Mouse (Mus musculus) testis, postnatal 10 days (tissue): Measurements from ENCODE around the gene Rasal2.

ENCODE experiments used
- DNase-seq: peaks from one replicate; pipeline ENCODE4 v3.0.0; 2021; ENCODE audit warnings: low spot score

The Rasal2 gene

DNA sequence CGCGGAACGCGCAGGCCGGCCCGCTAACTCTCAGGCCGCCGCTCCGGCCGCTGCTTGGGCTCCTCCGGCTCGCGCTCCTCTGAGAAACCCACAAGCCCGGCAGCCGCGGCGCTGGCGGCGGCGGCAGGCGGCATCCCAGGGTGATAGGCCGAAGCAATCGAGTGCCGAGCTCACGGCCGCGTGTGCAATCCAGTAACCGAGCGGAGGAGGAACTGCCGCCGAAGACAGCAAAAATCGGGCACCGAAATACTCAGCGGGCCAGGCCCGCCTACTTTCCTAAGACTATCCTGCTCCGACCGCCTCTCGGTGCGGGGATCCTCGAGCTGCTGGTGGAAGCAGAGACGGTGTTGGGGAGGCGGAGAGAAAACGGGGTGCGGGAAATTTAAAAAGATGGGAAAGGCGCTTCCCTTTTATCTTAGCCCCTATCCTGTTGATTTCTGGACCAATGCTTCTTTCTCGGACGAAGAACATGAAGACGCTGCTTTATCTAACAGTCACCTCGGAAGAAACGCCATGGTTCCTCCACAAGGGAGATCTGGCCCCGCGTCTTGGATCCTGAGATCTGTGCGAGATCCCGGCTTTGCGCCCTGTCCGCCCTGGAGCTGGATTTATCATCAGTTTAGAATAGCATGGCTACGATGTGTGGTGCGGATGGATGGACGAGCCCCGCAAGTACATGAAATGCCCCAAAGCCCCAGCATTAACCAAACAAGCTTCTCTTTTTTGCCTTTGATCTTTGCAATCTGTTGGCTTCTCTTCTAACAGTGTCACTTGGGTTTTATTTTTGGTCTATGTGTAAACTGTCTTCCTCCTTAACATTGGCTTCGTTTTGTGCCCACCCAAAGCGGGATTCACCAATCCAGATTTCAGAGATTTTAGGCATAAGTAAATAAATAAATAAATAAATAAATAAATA is at the start of gene Rasal2:
Gene Rasal2 (minus strand): TSS at position 142 of the 916 bp plus-strand sequence.
- peak; percentile 98 for DNase-seq

DNA sequence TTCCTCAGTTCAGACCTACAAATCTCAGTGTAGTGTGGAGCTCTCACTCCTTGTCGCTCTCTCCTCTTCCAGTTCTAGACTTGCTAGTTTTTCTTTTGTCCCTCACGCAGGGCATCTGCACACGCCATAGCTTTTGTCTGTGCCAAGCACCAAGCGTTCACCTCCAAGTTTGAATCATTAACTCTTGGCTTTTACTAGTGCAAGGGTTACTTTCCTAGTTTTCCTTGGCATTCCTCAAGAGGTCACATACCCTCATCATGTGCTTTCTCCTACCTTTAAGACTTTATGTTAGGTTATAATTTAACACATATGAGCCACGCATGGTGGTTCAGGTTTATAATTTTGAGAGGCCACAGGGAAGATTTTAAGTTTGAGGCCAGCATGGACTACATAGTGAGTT is 48.9 kb upstream of the Rasal2 start:
- DNase-seq: no peak

GRCm38 (mm10) chr1:157459904-157460303 is 47.5 kb upstream of the Rasal2 start:
- no peak for DNase-seq

- DNase-seq: peak; percentile 91
Measured at GRCm38 (mm10) chr1:157458421-157459208, 46.2 kb upstream of the Rasal2 start, which contains the start of gene Cryzl2. Gene Cryzl2 (plus strand): TSS chr1:157458577.

- no peak for DNase-seq
Measured at GRCm38 (mm10) chr1:157457789-157458188, 45.4 kb upstream of the Rasal2 start.

DNA sequence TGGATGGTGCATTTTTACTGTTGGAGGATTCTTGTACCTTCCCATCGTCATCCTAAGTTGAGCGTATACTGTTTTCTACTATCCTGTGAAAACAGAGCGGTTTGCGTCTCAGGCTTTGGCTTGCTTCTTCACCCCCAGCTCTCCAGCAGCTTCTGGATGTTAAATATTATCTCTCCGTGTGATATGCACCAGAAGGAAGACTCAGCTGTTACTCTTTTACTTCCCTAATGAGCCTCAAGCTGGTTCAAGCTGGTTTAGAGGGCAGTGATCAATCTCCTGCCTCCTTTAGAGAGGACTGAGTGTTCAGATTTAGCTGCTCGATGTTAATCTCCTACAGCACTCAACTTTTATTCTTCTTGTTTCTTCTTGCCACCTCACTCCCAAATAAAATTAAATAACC is 42.5 kb upstream of the Rasal2 start:
- no peak for DNase-seq

GRCm38 (mm10) chr1:157452759-157453549 is 40.6 kb upstream of the Rasal2 start:
- DNase-seq: no peak

- no peak for DNase-seq
Measured at GRCm38 (mm10) chr1:157452284-157452683, 39.9 kb upstream of the Rasal2 start.

DNA sequence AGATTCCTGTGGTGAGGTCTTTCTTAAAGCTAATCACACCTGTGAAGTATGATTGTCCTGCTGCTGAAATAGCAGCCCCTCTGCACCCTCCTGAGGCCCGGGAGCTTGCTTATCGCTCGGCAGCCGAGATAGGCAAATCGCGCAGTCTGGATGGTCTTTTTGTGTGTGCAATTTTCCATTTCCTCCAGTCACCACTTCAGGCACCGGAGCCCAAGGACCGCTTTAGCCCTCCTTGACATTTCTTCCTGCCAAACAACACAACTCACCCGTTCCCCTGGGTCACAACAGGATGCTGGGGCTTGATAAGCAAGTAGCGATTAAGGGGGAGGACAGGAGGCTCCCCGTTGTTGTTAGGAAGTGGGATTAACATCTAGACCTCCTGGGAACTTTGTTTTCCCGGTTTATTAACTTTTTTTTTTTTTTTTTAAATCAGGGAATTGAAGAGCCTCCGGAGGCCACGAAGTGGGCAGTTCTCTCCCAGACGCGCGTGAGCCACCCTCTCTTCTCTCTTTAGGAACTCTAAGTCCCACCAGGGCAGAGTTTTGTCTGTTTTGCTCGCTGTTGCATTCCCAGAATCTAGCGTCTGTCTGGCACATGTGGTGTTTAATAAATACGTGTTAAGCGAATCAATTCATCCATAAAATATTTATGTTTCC is 37.7 kb upstream of the Rasal2 start:
- DNase-seq: no peak

GRCm38 (mm10) chr1:157449532-157449931 is 37.1 kb upstream of the Rasal2 start:
- DNase-seq: no peak

DNA sequence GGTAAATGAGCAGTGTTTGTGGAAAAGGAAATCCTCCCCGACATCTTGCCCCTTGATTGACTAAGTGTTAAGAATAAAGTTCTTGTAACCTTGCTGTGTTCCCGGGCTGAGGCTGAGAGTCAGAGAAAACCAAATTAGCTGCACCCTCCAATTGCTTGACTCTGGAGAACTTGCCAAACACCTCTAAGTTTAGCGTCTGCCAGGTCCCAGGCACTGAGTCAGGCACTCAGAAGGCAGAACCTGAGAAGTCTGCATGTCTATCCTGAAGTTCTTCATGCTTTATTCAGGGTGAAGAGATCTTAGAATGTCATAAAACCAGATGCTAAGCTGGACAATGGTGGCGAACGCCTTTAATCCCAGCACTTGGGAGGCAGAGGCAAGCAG is 36.4 kb upstream of the Rasal2 start:
- DNase-seq: no peak

- DNase-seq: no peak
Measured at GRCm38 (mm10) chr1:157448164-157448804, 35.9 kb upstream of the Rasal2 start.

DNA sequence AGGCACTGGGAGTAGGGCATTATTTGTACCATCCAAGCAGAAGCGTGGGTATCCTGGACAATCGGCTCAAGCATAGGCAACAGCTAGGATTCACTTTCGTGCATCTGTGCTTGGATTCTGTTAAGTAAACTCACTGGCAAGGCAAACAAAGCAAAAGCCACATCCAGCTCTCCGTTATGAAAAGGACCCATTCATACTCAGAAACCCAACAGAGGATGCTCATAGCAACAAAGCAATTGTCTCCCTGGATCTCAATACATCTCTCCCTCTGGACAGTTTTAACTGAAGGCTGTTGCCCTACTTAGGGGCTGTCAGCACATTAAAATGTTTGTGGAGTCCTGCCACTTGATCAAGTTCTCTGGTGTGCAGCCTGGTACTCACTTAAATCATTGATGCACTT is 34.7 kb upstream of the Rasal2 start:
- DNase-seq: no peak

GRCm38 (mm10) chr1:157446325-157446724 is 33.9 kb upstream of the Rasal2 start:
- peak; percentile 76 for DNase-seq

- no peak for DNase-seq
Measured at GRCm38 (mm10) chr1:157445398-157445910, 33.1 kb upstream of the Rasal2 start.

DNA sequence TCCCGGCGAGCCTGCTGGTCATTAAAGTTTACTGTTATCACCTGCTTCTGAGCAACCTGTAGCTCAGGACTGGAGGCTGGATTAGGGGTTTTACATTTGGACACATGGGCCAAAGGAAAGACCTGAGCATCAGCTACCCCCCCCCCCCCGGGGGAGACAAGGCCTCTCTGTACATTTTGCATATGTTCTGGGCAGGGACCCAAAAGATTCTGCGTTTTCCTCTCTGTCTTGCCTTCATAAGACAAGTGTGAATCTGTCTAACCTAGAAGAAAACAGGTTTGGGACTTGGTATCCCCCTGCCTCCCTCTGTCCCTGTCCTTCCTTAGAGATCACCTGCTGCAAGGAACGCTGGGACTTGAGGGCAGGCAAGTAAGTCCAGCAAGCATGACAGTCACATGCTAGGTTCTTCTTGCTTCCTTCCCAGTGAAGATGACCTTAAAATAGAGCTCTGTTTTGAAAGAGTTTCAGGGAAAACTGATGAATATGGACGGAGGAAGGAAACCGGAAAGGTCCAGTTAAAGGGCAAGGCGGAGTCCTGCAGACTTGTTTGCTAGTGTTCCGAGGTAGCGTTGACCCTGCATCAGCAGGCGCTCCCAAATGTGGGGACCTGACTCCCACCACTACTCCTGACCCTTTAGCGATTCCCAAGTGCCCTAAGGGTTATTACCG is 32.4 kb upstream of the Rasal2 start:
- DNase-seq: no peak

DNA sequence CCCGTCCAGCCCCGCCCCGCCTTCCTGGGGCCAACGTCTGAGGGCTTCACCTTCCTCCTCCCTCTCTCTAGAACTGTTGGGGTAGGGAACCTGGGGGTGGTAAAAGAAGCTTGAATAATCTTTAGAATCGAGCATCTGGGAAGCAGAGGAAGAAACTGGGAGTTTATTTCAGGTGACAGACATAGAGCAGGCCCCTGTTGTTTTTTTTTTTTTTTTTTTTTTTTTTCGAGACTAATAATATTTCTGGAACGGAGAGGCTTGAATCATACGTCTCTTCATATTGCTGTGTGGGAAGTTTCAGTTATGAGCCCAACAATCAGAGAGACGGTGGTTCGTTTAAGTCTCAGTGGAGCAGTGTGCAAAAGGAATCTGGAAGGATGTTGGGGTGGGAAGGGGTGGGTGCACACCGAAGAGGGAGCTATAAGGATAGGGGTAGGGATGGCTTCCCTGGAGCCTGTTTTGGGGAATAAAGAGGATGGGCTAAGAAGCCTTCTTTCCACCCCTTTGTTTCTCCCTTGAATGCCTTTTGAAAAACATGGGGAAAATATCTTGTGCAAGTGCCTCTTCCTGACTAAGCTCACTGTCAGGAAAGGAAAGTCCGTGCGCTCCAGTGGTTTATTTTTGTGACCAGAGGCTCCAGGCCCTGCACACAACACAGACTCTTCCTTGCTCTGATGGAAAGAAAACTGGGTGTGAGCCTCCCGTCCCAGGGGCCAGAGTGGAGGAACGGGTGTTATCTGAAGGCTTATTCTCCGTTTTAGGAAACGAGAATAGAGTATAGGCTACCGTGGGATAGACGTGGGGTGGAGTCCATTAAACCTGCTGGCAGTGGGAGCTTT is 31.5 kb upstream of the Rasal2 start:
- no peak for DNase-seq

- DNase-seq: peak; percentile 47
Measured at GRCm38 (mm10) chr1:157443026-157443722, 30.8 kb upstream of the Rasal2 start.
